Mouse (Mus musculus) heart, embryonic 12.5 days (tissue): ENCODE measurements at regions not wholly inside any gene's neighbourhood (a gene's known extent, or its start where the extent isn't known, plus 50 kb on each side); places are given as distances from the start of the nearest gene placed in this dataset.

Experiments used
- ATAC-seq: fragments of 200-750 bp; cut with Nextera tagmentation; 2 replicates; pipeline ENCODE4 v1.8.0; 2017; ENCODE audit warnings: moderate TSS enrichment, moderate library complexity; ENCODE audit not compliant: insufficient number of reproducible peaks, low FRiP score
- H3K27ac ChIP-seq: fragments of 300-500 bp; sonication (generic); 2 replicates; pipeline ENCODE4 v1.5.1; 2016; ENCODE audit warnings: mild to moderate bottlenecking, moderate library complexity; ENCODE audit not compliant: poor library complexity, severe bottlenecking
- H3K27me3 ChIP-seq: fragments of 300-500 bp; sonication (generic); replicated peaks from 2 replicates; pipeline ENCODE4 v1.6.1; 2016; ENCODE audit warnings: mild to moderate bottlenecking, moderate library complexity
- H3K36me3 ChIP-seq: fragments of 300-500 bp; sonication (generic); 2 replicates; pipeline ENCODE4 v1.6.1; 2016; ENCODE audit warnings: mild to moderate bottlenecking, moderate library complexity
- H3K4me1 ChIP-seq: fragments of 300-500 bp; sonication (generic); replicated peaks from 2 replicates; pipeline ENCODE4 v1.6.1; 2016; ENCODE audit warnings: mild to moderate bottlenecking
- H3K4me2 ChIP-seq: fragments of 300-500 bp; sonication (generic); 2 replicates; pipeline ENCODE4 v1.6.1; 2016; ENCODE audit warnings: mild to moderate bottlenecking, moderate library complexity
- H3K4me3 ChIP-seq: fragments of 300-500 bp; sonication (generic); 2 replicates; pipeline ENCODE4 v1.5.1; 2016; ENCODE audit warnings: mild to moderate bottlenecking
- H3K9ac ChIP-seq: fragments of 300-500 bp; sonication (generic); 2 replicates; pipeline ENCODE4 v1.6.1; 2016; ENCODE audit warnings: mild to moderate bottlenecking, moderate library complexity
- H3K9me3 ChIP-seq: fragments of 300-500 bp; sonication (generic); replicated peaks from 2 replicates; pipeline ENCODE4 v1.6.1; 2016; ENCODE audit warnings: mild to moderate bottlenecking, moderate library complexity
- WGBS: fragments of 180-500 bp; shearing (Covaris S2); methylation state at CpG from one replicate; pipeline ENCODE4 v1.1.7; 2016; 5-methylcytosine and 5-hydroxymethylcytosine counted together

DNA sequence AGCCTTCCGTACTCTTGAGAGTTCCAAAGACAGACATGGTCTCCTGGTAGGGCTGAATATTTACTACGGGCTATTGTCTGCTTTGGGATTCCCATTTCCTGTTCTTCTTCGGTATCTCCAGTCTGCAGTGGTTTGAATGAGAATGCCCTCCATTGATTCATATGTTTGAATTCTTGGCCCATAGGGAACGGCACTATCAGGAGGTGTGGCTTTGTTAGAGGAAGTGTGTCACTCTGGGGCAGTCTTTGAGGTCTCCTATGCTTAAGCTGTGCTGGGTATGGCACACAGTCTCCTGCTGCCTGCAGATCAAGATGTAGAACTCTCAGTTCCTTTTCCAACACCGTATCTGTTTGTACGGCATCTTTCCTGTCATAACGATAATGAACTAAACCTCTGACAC, 56.7 kb upstream of the Map1b start:
- ATAC-seq = no peak
- Histone ChIP-seq H3K4me3 (no peak overlapping the region), H3K4me2 (no peak overlapping the region), H3K9me3 (no peaks in the 10 kb centered on the region), H3K27me3 (no peaks in the 10 kb centered on the region), H3K4me1 (no peaks in the 10 kb centered on the region), H3K36me3 (no peaks in the 10 kb centered on the region), H3K27ac (no peak overlapping the region), H3K9ac (no peak overlapping the region)
- 78% methylated on average over 7 of the region's 7 CpGs for WGBS

DNA sequence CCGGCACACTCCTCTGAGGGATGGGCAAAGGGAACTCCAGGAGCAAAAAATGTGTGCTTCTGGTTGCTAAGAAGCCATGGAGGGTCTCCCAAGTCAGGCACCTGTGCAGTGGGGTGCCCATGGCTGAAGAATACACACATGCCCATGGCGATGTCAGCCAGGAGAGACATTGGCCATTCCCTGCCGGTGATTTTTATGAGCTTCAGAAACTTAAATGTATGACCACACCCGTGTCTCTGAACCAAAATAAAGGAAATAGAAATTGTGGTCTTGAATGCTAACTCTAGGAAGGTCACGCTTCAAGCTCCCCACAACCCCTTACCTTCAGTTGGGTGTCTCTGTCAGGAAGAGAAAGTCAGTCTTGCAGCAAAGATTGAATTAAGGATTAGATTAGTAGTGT, 56.0 kb upstream of the Map1b start:
- H3K4me1 ChIP-seq = no peaks in the 10 kb centered on the region
- ATAC-seq = no peak
- no peak overlapping the region for H3K4me3 ChIP-seq
- no peaks in the 10 kb centered on the region for H3K9me3 ChIP-seq
- no peaks in the 10 kb centered on the region for H3K27me3 ChIP-seq
- 78% methylated on average over 5 of the region's 5 CpGs for WGBS
- no peak overlapping the region for H3K27ac ChIP-seq
- no peak overlapping the region for H3K9ac ChIP-seq
- no peak overlapping the region for H3K4me2 ChIP-seq
- H3K36me3 ChIP-seq = no peaks in the 10 kb centered on the region
